Mouse (Mus musculus) erythroblast, embryonic 14.5 days (primary cell): ENCODE results near the gene Hnrnph1.

Experiments used
- GATA1 ChIP-seq: IDR thresholded peaks from 2 replicates; pipeline ENCODE4 v1.6.1; 2012; ENCODE audit warnings: low read length, inconsistent platforms, mixed read lengths
- TAL1 ChIP-seq: IDR thresholded peaks from 3 replicates; pipeline ENCODE4 v1.6.1; 2012; ENCODE audit warnings: low read length, inconsistent platforms, mixed read lengths

DNA sequence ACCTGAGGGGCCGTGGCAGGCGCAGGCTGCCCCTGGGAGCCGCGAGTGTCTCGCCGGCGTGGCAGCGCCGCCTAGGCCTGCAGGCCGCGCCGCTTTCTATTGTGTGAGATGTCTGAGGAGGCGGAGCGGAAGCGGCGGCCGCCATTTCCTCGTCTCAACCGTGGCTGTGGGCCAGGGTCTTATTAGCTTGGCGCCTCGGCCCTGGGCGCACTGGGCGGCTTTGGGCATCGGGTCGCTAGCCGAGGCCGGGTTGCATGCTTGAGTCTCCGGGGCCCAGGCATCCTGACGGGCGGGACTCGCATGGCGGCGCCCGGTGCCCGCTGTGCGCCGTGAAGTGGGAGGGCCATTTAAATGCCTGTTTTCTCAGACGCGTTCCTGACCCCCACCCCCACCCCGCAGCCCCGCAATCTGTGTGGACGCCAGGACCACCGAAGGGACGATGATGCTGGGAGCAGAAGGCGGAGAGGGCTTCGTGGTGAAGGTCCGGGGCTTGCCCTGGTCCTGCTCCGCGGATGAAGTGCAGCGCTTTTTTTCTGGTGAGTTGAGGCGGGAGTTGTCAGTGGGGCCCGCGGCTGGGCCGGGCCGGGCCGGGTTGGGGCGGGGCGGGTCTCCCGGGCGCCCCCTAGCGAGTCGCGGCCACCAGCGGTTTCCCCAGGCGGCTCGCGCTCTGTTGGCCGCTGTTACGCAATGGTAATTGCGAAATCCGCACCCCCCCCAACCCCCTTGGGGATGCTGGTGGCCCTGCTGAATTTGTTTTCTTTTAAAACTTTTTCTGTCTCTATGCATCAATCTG, 1.3 kb downstream of the Hnrnph1 start:
- TF ChIP-seq GATA1 (no peak), TAL1 (no peak)
